Mouse (Mus musculus) Patski (cell line): ENCODE data around the gene Rps3a1. TPM values are rescaled to one million over a fixed set of nuclear protein-coding genes. Genes with fewer than 3 reads are reported as not detected.

Experiments
- ATAC-seq: fragments of 100-300 bp; one replicate; pipeline ENCODE4 v1.8.0; 2021
- CTCF ChIA-PET: fragments of 350-600 bp; sonication (Branson Sonifier 250); formaldehyde crosslinking; loops from one replicate; lab custom pipeline; 2022; ENCODE audit warnings: inconsistent platforms; lab: Charles Lee
- POLR2A ChIA-PET: fragments of 350-600 bp; sonication (Branson Sonifier 250); formaldehyde crosslinking; loops from one replicate; lab custom pipeline; 2022; ENCODE audit warnings: antibody characterized with exemption, inconsistent platforms; lab: Charles Lee
- DNase-seq: peaks from one replicate; pipeline ENCODE4 v3.0.0-alpha.2; 2011; ENCODE audit warnings: low read depth, low spot score
- H3K27me3 ChIP-seq: fragments of 371-371 bp; one replicate; pipeline ENCODE4 v1.5.1; 2021
- CTCF ChIP-seq: fragments of 100-300 bp; IDR thresholded peaks from one replicate; pipeline ENCODE4 v1.5.1; 2021
- in situ Hi-C: fragments of 300-500 bp; cut with MboI; formaldehyde crosslinking; loops from 3 replicates; pipeline ENCODE4 v1.11.1; 2018; ENCODE audit warnings: low pct_unique_long_range_greater_than_20kb, mixed read lengths
- polyA plus RNA-seq: library from polyadenylated mRNA; unstranded; gene quantifications from one replicate; pipeline ENCODE4 v1.2.3, GENCODE M21; 2021

The Rps3a1 gene
- polyA plus RNA-seq, 1 experiment from 2014 or later: 1,398 TPM

DNA sequence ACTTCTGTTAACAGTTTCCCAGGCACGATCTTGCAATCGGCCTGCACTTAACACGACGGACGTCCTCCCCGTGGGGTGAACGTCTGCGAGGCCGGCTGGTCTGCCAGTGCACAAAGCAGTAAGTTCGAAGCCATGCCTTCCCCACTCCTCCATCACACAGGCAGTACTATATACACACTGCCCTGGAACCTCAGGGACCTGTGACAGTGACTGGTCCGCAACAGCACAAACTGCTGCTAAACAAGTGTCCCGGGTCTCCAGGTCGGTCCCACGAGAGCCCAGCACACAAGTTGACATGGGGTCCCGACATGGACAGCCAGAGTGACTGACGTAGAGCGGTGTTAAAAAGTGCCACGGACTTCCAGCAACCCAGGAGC lies 628 bp downstream of the Rps3a1 start:
- ChIA-PET POLR2A (no interaction called here), CTCF (interaction anchor here (0.9 to 1.2 kb wide), 2 partner anchors 12 to 80 kb away, joined by 3 to 6 read pairs; no protein-coding TSS in a partner anchor)
- in situ Hi-C loops: loop anchor here (5.0 kb wide), 1 partner anchor 80 kb away; the partner anchor contains the start of gene Lrba
- peak; percentile 1 for ATAC-seq
- no peak for DNase-seq
- H3K27me3 ChIP-seq: no peaks in the 10 kb centered on the region
- no peak for TF ChIP-seq CTCF

DNA sequence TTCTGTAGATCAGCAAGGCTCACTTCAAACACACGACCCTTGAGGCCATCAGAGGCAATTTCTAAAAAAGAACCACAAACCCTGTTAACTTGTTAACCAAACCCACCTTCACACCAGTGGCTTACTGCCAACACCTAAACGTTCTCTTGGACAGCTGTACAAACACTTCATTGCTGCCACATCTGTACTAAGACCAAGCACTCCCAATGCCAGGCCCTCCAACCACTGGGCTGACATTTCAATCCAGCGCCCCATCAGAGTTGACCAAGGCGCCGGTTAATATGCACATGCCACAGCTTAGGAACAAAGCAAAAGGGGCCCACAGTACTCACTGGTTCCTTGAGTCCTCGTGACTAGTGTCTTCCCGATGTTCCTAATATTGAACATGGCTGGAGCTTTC lies 1.1 kb downstream of the Rps3a1 start:
- in situ Hi-C loops: loop anchor here (5.0 kb wide), 1 partner anchor 81 kb away; the partner anchor contains the start of gene Lrba
- ChIA-PET POLR2A (interaction anchor here (0.7 kb wide), 1 partner anchor 80 kb away, joined by 4 read pairs; no protein-coding TSS in a partner anchor), CTCF (interaction anchor here (1.2 to 1.6 kb wide), 3 partner anchors 12 to 1219 kb away, joined by 3 to 6 read pairs (median 4); no protein-coding TSS in a partner anchor)
- H3K27me3 ChIP-seq: no peaks in the 10 kb centered on the region
- ATAC-seq (no peak), DNase-seq (no peak)
- no peak for TF ChIP-seq CTCF

DNA sequence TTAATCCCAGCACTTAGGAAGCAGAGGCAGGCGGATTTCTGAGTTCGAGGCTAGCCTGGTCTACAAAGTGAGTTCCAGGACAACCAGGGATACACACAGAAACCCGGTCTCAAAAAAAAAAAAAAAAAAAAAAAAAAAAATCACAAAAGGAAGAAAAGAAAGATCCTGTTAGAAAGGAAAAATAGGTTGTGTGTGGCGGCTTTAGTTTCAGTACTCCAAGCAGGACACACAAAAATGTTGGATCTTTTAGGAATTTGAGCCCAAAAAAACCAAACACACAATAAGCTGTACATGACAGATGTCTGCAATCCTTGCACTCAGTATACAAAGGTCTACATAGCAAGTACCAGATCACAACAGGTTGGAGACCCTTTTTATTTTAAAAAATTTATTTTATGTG lies 2.8 kb downstream of the Rps3a1 start:
- CTCF ChIA-PET: interaction anchor here (1.0 to 1.9 kb wide), 4 partner anchors 10 to 1218 kb away, joined by 3 to 9 read pairs (median 4); no protein-coding TSS in a partner anchor
- no peak for TF ChIP-seq CTCF
- POLR2A ChIA-PET: interaction anchor here (0.6 to 1.2 kb wide), 7 partner anchors 11 to 1516 kb away, joined by 3 to 10 read pairs (median 5); no protein-coding TSS in a partner anchor
- ATAC-seq: no peak
- in situ Hi-C loops: loop anchor here (5.0 kb wide), 1 partner anchor 83 kb away; the partner anchor contains the start of gene Lrba
- DNase-seq: no peak
- H3K27me3 ChIP-seq: no peaks in the 10 kb centered on the region

DNA sequence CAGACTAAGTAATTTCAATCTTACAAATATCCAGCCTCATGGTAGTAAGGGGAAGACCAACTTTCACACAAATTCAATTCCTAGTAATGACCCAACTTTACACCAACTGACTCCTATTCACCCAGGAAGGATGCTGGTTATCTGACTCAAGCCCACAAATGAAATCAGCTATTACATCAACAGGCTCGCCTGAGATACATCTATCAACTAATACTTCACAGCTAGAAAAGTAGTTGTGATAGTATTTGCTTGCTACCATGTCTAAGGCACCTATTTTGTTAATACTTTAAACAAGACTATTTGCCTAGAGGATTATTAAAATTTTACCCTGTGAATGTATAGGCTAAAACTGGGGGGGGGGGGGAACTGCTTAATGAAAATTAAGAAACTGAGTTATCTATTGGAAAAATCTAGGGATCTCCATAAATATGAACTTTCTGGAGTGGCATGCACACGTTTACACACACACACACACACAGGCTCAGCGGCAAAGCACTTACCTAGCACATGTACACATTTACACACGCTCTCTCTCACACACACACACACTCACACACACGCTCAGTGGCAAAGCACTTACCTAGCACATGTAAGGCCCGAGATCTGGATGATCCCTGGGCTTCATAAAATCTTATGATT lies 5.4 kb downstream of the Rps3a1 start:
- TF ChIP-seq CTCF: no peak
- H3K27me3 ChIP-seq: no peaks in the 10 kb centered on the region
- no peak for DNase-seq
- no peak for ATAC-seq
- CTCF ChIA-PET: no interaction called here
- in situ Hi-C loops: no loop called here
- POLR2A ChIA-PET: interaction anchor here (0.5 to 0.7 kb wide), 2 partner anchors 42 to 100 kb away, joined by 3 to 6 read pairs; no protein-coding TSS in a partner anchor

DNA sequence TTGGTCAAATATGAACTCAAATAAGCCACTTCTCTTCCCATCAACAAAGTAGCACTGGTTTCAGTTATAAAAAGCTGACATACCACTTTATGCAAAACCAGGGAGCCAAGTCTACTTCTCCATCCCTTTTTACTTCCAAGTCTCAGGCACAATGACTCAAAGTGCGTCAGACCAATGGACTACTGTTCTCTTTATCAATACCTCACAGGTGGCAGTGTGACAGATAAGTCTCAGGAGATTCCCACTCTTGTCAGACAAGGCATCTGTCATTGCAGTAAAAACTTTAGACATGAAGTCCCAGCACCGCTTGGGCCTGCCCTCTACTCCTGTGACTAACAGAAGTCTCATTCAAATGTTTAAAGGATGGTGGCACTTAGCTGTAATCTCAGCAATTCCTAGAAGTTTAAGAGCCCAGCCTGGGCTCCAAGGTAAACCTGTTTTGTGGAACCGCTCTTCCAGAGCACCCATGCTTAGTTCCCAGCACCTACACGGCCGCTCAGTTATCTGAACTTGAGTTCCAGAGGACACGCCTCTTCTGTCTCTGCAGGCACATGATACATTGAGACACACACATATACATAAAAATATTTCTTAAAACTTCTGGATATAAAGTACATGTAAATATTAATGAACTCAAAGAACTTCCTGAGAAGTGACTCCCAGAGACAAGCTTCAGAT lies 6.5 kb downstream of the Rps3a1 start:
- in situ Hi-C loops: no loop called here
- ATAC-seq: no peak
- ChIA-PET POLR2A (interaction anchor here (0.5 kb wide), 1 partner anchor 254 kb away, joined by 3 read pairs; no protein-coding TSS in a partner anchor), CTCF (interaction anchor here (1.4 kb wide), 1 partner anchor 218 kb away, joined by 3 read pairs; no protein-coding TSS in a partner anchor)
- H3K27me3 ChIP-seq: no peaks in the 10 kb centered on the region
- no peak for DNase-seq
- no peak for TF ChIP-seq CTCF

DNA sequence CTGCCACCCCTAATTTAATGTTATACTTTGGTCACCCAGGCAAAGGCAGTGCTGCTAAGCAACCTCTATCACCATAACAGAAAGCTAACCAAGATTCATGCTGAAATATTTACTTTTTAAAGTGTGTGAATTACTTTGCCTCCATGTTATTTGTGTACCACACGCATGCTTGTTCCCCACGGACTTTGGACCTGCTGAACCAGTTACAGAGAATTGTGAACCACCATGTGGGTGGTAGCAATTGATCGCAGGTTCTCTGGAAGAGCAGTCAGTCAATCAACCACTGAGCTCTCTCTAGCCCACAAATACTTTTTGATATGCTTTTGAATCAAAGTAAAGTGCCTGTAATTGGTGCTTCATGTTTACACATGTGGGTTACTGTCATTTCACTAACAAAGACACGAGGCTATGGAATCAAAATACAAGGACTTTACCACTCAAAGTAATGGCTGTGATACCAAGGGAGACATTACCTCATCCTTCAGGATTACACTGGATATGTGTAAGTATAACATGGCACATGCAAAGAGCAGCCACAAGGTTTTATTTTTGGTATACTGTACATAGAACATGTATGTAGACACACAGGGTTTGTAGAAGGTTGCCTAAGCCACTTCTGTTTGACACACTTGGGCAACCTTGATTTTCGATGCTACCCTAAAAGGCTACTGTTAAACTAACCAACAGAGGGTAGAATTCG lies 7.4 kb downstream of the Rps3a1 start:
- no peak for ATAC-seq
- POLR2A ChIA-PET: no interaction called here
- CTCF ChIA-PET: interaction anchor here (0.9 to 1.4 kb wide), 2 partner anchors 10 to 217 kb away, joined by 3 read pairs; no protein-coding TSS in a partner anchor
- no peaks in the 10 kb centered on the region for H3K27me3 ChIP-seq
- DNase-seq: no peak
- no peak for TF ChIP-seq CTCF
- in situ Hi-C loops: no loop called here

DNA sequence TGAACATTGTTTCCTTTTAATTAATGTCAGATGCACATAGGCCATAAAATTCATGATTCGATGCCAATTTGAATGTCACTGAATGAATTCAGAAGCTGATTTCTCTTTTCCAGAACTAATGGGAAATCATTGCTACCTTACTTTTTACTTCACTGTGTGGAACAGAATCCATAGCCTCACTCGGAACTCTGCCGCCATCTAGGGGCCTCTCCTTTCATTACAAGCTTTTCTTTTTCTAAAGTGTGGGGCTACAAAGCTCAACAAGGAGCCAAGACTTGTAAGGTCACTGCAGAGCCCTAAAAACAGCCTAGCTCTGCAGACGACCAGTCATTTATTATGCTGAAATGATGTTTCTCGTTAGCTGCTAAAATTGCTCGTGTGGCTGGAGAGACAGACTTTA lies 12.7 kb downstream of the Rps3a1 start:
- ATAC-seq: peak; percentile 72
- TF ChIP-seq CTCF: peak; percentile 90
- POLR2A ChIA-PET: interaction anchor here (0.5 to 1.2 kb wide), 2 partner anchors 12 to 199 kb away, joined by 3 read pairs; no protein-coding TSS in a partner anchor
- CTCF ChIA-PET: interaction anchor here (0.7 to 2.2 kb wide), 21 partner anchors 9 to 556 kb away, joined by 3 to 10 read pairs (median 4); partner anchors contain the start of gene Gatb
- no peaks in the 10 kb centered on the region for H3K27me3 ChIP-seq
- no peak for DNase-seq
- in situ Hi-C loops: no loop called here

DNA sequence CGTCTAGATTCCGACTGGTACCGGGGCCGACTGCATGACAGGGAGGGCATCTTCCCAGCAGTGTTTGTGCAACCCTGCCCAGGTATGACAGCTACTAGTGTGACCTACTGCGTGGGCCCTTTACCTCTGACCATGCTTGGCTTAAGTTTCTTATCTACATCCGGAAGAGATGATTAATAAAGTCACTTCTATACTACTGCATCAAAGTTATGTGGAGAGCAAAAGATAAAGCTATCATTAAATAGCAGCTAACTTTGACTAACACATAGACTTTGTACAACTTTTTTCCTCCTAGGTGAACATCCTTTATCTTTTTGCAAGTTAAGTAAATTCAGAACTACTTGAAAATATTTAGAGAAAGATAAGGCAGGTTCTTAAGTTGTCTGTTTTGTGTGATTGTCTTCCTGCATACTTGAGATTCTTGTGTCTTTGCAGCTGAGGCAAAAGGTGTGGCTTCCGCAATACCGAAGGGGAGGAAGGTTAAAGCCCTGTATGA lies 19.2 kb downstream of the Rps3a1 start:
- CTCF ChIA-PET: interaction anchor here (0.9 to 1.4 kb wide), 3 partner anchors 10 to 166 kb away, joined by 3 read pairs; no protein-coding TSS in a partner anchor

DNA sequence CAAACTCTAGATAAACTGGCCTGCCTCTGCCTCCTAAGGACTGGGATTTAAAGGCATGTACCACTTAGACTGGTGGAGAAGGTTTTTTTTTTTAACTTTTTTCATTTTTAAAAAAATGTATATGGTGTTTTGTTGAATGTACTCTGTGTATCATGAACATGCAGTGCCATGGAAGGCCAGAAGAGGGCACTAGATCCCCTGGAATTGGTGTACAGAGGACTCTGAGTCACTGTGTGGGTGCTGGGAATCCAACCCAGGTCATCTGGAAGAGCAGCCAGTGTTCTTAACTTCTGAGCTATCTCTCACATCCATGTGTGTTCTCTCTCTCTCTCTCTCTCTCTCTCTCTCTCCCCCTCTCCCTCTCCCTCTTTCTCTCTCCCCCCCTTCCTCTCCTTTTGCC lies 20.3 kb downstream of the Rps3a1 start:
- ATAC-seq (no peak), DNase-seq (no peak)
- ChIA-PET POLR2A (no interaction called here), CTCF (no interaction called here)
- H3K27me3 ChIP-seq: no peaks in the 10 kb centered on the region
- peak; percentile 59 for TF ChIP-seq CTCF
- in situ Hi-C loops: no loop called here

More for the DNA sequence above, 19.2 kb downstream of the Rps3a1 start:
- no peaks in the 10 kb centered on the region for H3K27me3 ChIP-seq
- ATAC-seq (no peak), DNase-seq (no peak)
- in situ Hi-C loops: no loop called here
- POLR2A ChIA-PET: interaction anchor here (0.6 kb wide), 1 partner anchor 20 kb away, joined by 3 read pairs; no protein-coding TSS in a partner anchor
- no peak for TF ChIP-seq CTCF
